Mouse (Mus musculus) G1E (cell line): ENCODE measurements around the gene Ush1c.

Experiments
- CTCF ChIP-seq: IDR thresholded peaks from 2 replicates; pipeline ENCODE4 v1.5.1; 2012; ENCODE audit warnings: low read depth, low read length, inconsistent platforms, mixed read lengths
- GATA2 ChIP-seq: IDR thresholded peaks from 2 replicates; pipeline ENCODE4 v1.6.1; 2012; ENCODE audit warnings: low read depth, low read length, inconsistent platforms, borderline replicate concordance
- TAL1 ChIP-seq: conservative IDR thresholded peaks from 2 replicates; pipeline ENCODE4 v1.6.1; 2012; ENCODE audit warnings: low read depth, low read length, inconsistent platforms, mixed read lengths

- TF ChIP-seq CTCF (no peak), GATA2 (no peak), TAL1 (no peak)
These were observed 38.3 kb downstream of the Ush1c start for GRCm38 (mm10) chr7:46200021-46200420.
